Mouse (Mus musculus) E14TG2a.4 (cell line): ENCODE results near the gene Klc1.

Source experiments
- CTCF ChIP-seq: conservative IDR thresholded peaks from 2 replicates; pipeline ENCODE4 v1.5.1; 2014; ENCODE audit warnings: low read length
- NANOG ChIP-seq: IDR thresholded peaks from 2 replicates; pipeline ENCODE4 v1.6.1; 2014; ENCODE audit warnings: borderline replicate concordance, low read length, mixed read lengths
- POU5F1 ChIP-seq: IDR thresholded peaks from 2 replicates; pipeline ENCODE4 v1.6.1; 2014; ENCODE audit warnings: low read length, borderline replicate concordance

DNA sequence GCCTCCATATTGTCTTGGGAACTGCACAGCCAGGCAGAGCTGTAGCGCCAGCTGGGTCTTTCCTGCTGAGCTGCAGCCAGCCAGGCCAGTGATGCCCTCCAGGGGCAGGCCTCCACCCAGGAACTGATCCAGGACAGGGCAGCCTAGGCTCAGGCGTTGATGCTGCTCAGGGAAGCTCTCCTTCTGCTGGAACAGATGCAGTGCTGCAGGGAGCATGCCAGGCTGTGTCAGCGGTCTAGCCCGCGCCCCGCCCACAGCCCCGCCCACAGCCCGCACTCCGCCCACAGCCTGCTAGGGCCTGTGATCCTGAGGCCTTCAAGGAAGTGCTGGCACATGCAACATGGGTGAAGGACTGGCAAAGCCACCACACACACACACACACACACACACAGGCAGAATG is 51.1 kb downstream of the Klc1 start:
- TF ChIP-seq CTCF = no peak
- no peak for TF ChIP-seq NANOG
- no peak for TF ChIP-seq POU5F1
